In the genomic region with DNA sequence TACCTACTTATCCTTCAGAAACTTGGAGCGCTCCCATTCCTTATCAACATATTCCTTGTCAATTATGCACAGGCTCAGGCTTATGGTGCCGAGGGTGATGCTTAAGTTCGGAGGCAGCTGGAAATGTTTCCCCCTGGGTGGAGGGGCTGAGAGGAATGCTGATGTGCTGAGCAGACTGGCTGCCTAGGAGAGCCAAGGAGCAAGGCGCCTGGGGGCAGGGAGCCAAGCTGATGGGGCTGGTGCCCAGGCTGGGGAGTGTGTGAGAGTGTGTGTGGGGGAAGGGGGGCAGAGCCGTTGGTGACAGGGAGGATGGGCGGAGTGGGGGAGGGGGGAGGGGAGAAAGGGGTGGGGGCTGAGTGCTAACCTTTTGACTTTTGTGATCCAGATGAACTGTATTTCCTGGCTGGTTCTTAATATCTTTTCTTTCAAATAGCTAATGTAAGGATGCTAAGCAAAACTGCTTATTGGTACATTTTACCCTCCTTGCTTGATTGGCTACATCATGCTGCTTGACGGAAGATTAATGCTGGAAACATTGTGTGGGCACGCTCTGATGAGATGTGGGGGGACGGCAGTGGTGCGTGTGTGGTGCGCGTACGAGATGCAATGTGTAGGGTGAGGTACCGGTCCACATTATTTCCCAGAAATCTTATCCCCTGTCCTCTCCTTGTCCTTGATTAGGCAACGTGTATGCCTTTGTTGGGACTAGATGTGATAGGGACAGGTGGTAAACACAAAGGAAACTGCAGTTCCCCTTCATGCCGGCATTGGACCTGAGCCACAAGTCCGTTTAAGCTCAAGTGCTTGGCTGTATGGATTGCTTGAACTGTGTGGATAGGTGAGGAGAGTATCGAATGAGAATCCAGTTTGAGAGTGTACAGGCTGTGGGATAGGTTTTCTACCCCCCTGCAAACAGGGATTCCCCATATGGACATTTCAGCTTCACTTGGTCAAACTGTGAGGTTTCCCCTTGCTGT, we compare ENCODE assay signal across 9 mouse cellular contexts. TPM values are rescaled to one million over a fixed set of nuclear protein-coding genes. Genes with fewer than 3 reads are reported as not detected.
DNase-seq lines count a peak whose midpoint lies in the region; ATAC-seq lines count a peak whose summit lies in the region.
"Had no signal": no experiment of that assay in that cellular context is flagged by ENCODE, and none has a peak within 500 bp of the region (broad histone marks: within the 10 kb centered on the region; RNA-seq: fewer than 3 reads in every experiment).

No protein-coding gene starts in this region.

- H3K4me3 ChIP-seq in midbrain, embryonic 11.5 days (ENCODE audit: low read depth, low read length): no peak overlapping the region

- no peak overlapping the region; the same call in 1 of the 2 replicates for H3K27ac ChIP-seq in midbrain, embryonic 11.5 days (ENCODE audit: low read depth, low read length)

- no peaks in the 10 kb centered on the region for H3K36me3 ChIP-seq in midbrain, embryonic 11.5 days (ENCODE audit: control insufficient read depth, insufficient read depth, low read length)

- peaks cover 5% of the 10 kb centered on the region; the same call in 1 of the 2 replicates for H3K4me1 ChIP-seq in midbrain, embryonic 11.5 days (ENCODE audit: control insufficient read depth, insufficient read depth, low read length)

- DNase-seq in heart, adult 11 months: peak; percentile 73
- no peak for DNase-seq in heart, adult 8-10 months (ENCODE audit: low spot score)
- peak; percentile 92 to 95 for DNase-seq in cerebellum, postnatal 10 days
- peak; percentile 55 for DNase-seq in forelimb bud, embryonic 11.5 days (ENCODE audit: low read depth, low spot score)
- DNase-seq in kidney, postnatal 25 days: peak; percentile 43 to 72
- no peak for DNase-seq in midbrain, embryonic 11.5 days (ENCODE audit: low spot score, missing footprints)
- DNase-seq in testis, postnatal 10 days (ENCODE audit: low spot score): peak; percentile 76

- no peak overlapping the region for H3K4me2 ChIP-seq in midbrain, embryonic 11.5 days

- H3K27me3 ChIP-seq in midbrain, embryonic 11.5 days (ENCODE audit: control insufficient read depth, insufficient read depth, low read length): no peaks in the 10 kb centered on the region

- no peak overlapping the region for H3K9ac ChIP-seq in midbrain, embryonic 11.5 days (ENCODE audit: low read length)

- no peaks in the 10 kb centered on the region for H3K9me3 ChIP-seq in midbrain, embryonic 11.5 days (ENCODE audit: control insufficient read depth, low read length)

- ATAC-seq in midbrain, embryonic 11.5 days (ENCODE audit: low FRiP score): peak; percentile 87
- no peak for ATAC-seq in activated CD4-positive, CD25-positive, alpha-beta regulatory T cell, adult 4 months

- 58% methylated on average over 18 of the region's 18 CpGs for WGBS in midbrain, embryonic 11.5 days

RNA-seq across cellular contexts. Expression of a gene that starts 25.5 kb away (rescaled TPM):
- under 1 TPM; 0.16 to 0.56 (median 0.30) TPM for total RNA-seq in heart, adult 8-10 months (2022)
- 12.8 and 14.2 TPM in 2 replicates for polyA plus RNA-seq in midbrain, embryonic 11.5 days (2014; fragmentation: Nextera tagmentation; extraction: Ambion mirVana)
- not detected for polyA plus RNA-seq in activated CD4-positive, CD25-positive, alpha-beta regulatory T cell, adult 4 months (2017; shearing (Covaris generic))
- total RNA-seq: common myeloid progenitor, adult 5-6 weeks had no signal

Comparison
In these comparisons a context has a peak if more than half of its experiments do, and no peak if none do; other contexts are left out.
1. DNase-seq: peak in heart, adult 11 months (single experiment), cerebellum, postnatal 10 days (2 of 2), forelimb bud, embryonic 11.5 days (single experiment), kidney, postnatal 25 days (2 of 2) and testis, postnatal 10 days (single experiment); none in heart, adult 8-10 months (single experiment) and midbrain, embryonic 11.5 days (single experiment).
2. RNA of a gene that starts 25.5 kb away (polyA plus RNA-seq): 12.8 to 14.2 TPM in midbrain, embryonic 11.5 days; not detected in activated CD4-positive, CD25-positive, alpha-beta regulatory T cell, adult 4 months; every median in the first group is over 10 times any median in the second.